Mouse (Mus musculus) layer of hippocampus, postnatal 14 days (tissue): ENCODE measurements at regions not wholly inside any gene's neighbourhood (a gene's known extent, or its start where the extent isn't known, plus 50 kb on each side); places are given as distances from the start of the nearest gene placed in this dataset.
A peak's percentile ranks its signal among the peaks of the same experiment; 100 is the strongest.

Experiments used
- DNase-seq, 2 experiments: peaks; one replicate each; pipeline ENCODE4 v3.0.0; 2021 to 2022; ENCODE audit warnings: low spot score in 2 of 2, mixed read lengths in 1 of 2

DNA sequence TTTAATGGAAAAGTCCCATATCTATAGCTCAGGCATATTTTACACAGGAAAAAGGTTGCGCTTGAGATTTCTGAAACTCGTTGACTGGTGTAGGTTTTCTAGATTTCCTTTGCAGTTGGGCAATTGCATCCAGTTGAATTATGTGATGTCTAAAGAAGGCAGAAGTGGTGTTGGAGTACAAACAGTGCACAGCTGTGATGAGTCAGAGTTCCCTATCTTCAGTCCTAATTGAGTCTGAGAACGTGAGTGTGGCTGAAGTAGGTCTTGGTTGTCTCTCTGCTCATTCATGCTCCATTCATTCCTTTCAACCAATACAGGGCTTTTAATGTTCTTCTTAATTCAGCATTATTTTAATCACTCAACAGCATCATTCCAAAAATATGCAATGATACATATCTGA is 142.9 kb upstream of the Dpyd start:
- no peak for DNase-seq

GRCm38 (mm10) chr3:118421701-118422100 is 140.2 kb upstream of the Dpyd start:
- no peak for DNase-seq

DNA sequence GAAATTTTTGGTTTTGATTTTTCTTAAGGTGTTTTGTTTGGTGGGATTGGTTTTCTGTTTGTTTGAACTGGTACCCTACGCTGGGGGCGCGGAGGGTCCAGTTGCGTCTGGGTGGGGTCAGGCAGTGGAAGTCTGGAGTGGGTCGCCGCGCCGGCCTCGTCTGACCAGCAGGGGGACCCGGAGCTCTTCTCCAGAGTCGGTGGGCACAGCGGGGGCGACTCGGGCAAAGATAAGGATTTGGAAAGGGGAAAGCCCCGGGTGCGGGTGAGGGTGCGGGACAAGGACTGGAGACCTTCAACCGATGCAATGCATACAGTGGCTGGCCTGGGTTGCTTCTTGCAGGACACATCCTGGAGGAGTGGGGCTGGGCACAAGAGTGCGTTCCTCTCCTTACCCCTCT is 136.2 kb upstream of the Dpyd start:
- no peak for DNase-seq

DNA sequence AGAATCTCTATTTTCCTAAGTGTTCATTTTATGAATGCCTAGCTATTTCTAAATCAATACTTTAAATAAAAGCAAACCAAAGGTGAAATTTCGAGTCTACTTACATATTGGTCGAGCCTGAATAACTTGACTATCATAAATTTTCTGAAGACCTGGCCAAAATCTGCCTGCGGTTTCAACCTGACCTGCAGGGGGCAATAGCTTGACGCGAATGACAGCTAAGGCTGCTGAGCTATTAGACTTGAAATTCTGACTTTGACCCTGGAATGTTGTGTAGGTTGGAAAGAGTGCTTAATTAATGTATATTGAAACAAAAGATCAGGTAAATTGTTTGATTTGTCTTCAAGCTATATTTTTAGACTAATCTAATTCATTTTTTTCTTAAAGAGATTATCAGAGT is 133.4 kb upstream of the Dpyd start:
- peak; percentile 68 to 81 for DNase-seq

DNA sequence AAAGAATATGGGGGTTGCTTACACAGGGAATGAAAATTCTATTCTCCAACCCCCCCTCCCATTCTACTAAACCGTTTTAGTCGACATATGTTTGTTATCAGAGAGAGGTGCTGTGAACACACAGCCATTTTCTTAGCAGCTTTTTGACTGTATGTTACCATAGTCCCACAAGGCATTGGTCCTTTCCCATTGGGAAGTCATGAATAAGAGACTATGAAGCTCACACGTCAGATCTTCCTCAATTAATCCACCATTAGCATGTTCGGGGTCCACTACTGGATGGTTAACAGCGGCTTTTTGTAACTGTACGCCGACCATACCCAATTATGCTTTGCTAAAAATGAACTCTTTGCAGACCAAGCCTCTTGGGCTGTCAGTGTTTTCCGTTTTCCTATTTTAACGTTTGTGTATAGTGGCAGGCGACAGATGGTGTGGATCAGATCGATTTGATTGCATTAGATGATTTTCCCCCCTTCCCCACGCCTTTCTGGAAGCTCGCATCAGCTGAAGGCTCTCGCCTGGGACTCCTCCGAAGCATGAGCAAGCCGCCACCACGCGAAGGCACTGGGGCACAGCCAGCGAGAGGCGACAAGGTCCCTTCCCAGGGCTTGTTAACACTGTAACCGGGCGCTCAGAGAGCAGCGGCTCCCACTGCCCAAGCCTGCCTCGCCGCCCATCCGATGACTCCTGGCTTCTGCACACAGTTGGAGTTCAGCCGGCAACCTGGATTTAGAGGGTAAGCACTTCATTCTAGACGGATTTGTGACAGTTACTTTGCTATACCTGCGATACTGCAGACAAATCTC is 131.9 kb upstream of the Dpyd start:
- DNase-seq, result peak; percentile 67 to 68

DNA sequence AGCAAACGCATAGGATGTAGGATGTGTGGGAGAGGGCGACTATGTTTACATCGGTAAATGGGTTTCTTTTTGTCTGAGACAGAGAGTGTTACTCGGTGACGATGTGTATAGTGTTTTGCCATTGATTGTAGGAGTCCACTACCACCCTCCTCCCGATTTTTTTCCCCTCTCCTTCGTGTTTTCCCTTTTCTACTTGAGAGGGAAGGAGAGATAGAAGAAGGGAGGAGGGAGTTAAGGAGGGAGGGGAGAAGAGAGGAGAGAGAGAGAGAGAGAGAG is 131.4 kb upstream of the Dpyd start:
- peak in 1 of 2 experiments; percentile 30 for DNase-seq

GRCm38 (mm10) chr3:118431031-118431723 is 130.8 kb upstream of the Dpyd start:
- DNase-seq, result peak; percentile 66 to 73

GRCm38 (mm10) chr3:118433441-118434021 is 128.4 kb upstream of the Dpyd start:
- peak; percentile 29 to 43 for DNase-seq

GRCm38 (mm10) chr3:118434311-118434710 is 127.6 kb upstream of the Dpyd start:
- peak in 1 of 2 experiments; percentile 32 for DNase-seq

GRCm38 (mm10) chr3:118434847-118435246 is 127.1 kb upstream of the Dpyd start:
- no peak for DNase-seq

GRCm38 (mm10) chr3:118435248-118435647 is 126.7 kb upstream of the Dpyd start:
- DNase-seq, result no peak

DNA sequence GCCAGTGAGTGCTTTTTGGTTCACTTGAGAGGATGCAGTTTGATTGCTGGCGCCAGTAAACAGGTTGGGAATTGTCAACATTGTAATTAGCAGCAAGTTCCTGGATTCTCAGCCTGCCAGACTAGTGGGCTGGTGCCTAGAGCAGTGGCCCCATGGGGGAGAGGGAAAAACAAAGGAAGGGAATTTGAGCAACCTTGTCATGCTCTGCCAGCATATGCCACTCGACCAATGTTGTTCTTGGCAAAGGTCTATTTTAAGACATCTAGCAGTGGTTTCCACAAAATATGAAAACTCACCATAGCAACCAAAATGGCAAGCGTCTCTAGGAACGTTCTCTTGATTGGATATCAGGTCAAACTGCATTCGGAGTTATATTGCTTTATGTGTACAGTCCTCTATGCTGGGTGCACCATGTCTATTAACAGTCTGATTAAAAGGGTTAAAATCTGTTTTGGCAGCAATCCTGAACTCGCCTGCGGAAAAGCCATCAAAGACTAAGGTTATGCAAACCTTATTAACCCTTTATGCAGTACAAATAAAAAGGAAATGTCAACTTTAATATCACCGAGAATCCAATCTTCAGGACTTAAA is 118.1 kb upstream of the Dpyd start:
- peak in 1 of 2 experiments; percentile 59 for DNase-seq

DNA sequence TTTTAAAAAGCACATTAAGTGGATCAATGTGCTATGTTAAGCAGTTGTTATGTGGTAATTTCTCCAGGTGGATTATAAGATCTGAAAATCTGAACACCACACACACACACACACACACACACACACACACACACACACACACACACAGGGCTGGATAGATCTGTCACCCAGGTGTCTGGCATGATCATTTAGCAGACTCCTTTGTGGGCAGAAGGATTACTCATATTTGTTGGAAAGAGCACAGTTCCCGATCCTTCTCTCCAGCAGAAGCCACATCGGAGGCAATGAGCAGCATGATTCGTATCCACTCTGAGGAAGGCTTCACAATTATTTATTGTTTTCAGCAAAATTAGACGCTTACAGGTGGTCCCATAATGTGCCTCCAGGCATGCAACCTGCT is 116.6 kb upstream of the Dpyd start:
- no peak for DNase-seq

DNA sequence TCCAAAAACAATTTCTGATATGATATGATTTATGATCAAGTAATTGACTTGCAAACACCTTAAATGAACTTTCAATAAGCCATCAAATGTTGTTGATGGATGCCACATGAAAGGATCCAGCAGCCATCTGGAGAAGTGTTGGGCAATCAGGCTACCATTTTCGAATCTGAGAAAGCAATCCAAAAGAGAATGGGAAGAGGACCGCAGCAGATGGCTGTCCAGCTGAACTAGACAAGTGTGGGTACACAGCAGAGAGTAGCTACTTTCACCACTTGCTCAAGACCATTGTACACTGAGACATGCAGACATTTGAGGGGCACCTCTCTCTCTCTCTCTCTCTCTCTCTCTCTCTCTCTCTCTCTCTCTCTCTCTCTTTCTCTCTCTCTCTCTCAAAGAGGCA is 102.3 kb upstream of the Dpyd start:
- peak in 1 of 2 experiments; percentile 82 for DNase-seq

DNA sequence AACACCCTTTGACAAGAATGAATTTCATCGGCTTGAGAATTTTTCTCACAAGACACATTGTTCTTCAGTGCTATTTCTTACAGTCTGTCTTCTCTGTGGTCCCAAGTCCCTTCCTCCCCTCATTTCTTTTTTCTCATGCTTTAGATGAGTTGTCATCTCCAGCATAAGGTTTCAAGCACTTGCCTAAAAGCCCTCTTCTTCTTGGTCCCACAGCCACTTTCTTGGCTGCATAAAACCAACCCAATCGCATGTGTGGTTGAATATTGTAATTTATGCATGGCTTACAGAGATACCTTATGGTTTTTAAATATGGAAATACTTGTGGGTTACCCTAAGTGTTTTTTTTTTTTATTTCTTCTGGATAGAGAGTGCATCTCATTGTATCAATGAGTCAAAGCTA is 96.3 kb upstream of the Dpyd start:
- DNase-seq, result no peak

DNA sequence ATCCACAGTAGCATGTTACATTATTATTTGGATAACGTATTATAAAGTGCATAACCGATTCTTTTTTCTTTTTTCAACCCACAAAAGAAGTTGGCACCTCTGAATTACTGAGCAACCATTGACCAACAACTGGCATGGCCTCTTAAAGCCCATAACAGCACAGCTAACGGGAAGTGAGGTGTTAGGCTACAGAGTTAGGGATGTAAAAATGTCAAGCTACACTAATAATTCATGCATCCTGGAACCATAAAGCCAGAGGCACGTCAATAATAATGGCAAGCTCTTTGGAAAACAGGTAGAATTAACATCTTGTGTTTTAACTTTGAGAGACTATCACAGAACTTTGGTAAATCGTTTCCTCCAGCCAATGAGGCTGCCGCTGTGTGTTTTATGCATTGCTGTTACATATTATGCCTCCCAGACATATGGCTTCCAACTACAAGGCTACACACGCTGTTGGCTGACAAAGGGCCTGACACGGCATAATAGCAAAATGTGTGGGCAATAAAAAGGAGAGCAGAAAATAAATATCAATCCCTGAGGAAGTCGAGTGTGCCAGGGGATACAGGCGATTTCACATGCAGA is 89.6 kb upstream of the Dpyd start:
- DNase-seq, result no peak

DNA sequence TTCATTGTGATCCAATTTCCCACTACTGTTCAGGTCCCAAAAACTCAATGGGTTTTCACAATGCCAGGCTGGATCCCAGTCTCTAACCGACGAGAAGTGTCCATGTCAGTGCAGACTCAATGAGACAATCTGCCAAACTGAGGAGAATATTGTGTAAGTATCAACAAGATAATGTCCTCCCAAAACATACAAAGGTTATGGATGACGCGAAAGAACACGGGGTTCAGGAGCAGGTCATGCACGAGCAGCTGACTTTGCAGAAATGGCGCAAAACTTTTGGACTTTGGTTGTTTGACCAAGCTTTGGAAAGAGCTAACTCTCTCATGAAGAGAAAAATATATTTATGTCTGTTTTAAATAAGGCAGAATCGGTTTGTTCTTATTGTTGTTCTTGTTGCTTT is 83.9 kb upstream of the Dpyd start:
- DNase-seq, result no peak

- no peak for DNase-seq
Measured at GRCm38 (mm10) chr3:118480515-118481248, 81.2 kb upstream of the Dpyd start.

DNA sequence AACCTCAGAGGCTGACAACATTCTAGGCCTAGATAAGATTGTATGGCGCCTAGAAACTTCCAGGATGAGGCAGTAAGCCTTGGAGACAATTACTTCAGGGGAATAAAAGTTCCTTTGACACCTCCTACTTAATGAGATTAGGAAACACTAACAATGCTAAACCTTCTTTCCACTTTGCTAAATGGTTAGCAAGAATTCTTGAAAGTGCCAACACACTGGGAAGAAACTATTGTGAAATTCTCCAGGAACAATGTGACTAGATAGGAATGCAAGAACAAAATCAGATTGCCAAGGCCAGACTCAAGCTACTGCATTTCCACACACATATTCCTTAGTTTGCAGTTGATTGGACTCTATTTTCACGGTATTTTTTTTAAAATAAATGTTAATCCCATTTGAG is 76.0 kb upstream of the Dpyd start:
- DNase-seq, result no peak

DNA sequence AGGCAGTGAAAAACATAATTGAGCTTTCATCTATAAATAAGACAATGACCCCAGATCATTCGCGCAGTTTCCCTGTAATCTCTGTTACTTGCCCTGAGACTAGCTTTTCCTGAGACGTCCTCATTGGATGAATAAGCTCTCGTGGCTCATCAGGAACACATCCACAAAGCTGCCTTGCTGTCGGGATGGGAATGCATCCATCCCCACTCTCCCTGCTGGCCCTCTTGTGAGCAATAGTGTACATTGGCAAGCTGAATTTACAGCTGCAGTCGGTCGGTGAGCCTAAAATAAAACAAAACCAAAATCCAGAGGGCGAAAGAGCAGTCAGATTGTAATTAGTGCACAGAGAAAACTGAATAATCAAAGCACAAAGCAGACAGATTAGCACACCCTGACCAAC is 74.5 kb upstream of the Dpyd start:
- DNase-seq, result no peak

GRCm38 (mm10) chr3:118491101-118491500 is 70.8 kb upstream of the Dpyd start:
- no peak for DNase-seq
